Mouse (Mus musculus) cerebellum, adult 11-12 months (tissue): ENCODE measurements around the gene Six3.

Experiments used
- DNase-seq: peaks from one replicate; pipeline ENCODE4 v3.0.0; 2022

Six3 gene

GRCm38 (mm10) chr17:85626091-85626860 is 12.9 kb downstream of the Six3 start:
- no peak for DNase-seq

- DNase-seq: no peak
Observed at GRCm38 (mm10) chr17:85627751-85628150, 14.3 kb downstream of the Six3 start.

DNA sequence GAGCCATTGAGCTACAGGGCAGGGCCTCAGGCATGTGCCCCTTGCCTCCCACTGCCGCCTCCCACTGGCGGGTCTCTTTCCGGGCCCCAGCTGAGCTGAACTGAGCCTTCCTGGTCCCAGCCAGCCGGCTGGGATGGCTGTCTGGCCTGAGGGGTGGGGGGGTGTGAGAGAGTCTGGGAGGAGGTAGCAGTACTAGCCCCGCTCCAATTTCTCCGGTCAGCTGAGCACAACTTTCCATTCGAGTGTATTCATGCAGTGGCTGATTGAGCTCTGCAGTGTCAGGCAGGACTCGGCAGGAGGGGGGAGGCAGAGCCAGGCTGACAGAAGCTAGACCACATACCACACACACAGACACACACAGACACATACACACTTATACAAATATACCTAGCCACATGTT is 15.4 kb downstream of the Six3 start:
- no peak for DNase-seq

DNA sequence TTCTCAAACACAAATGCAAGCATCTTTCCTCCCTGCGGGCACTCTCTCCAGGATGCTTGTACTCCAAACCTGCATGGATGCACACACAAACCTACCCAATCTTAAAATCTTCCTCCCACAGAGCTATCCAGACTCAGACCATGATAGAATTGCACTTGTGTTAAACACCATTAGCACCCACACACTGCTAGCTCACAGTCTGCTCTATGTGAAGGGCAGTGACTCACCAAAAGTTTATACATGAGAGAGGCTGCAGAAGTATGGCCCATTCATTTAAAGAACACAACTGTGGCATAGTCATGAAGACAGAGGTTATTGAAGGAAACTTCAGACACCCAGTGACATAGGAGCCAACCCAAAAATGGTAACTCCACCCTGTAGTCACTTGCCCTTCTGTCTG is 16.0 kb downstream of the Six3 start:
- DNase-seq: no peak

DNA sequence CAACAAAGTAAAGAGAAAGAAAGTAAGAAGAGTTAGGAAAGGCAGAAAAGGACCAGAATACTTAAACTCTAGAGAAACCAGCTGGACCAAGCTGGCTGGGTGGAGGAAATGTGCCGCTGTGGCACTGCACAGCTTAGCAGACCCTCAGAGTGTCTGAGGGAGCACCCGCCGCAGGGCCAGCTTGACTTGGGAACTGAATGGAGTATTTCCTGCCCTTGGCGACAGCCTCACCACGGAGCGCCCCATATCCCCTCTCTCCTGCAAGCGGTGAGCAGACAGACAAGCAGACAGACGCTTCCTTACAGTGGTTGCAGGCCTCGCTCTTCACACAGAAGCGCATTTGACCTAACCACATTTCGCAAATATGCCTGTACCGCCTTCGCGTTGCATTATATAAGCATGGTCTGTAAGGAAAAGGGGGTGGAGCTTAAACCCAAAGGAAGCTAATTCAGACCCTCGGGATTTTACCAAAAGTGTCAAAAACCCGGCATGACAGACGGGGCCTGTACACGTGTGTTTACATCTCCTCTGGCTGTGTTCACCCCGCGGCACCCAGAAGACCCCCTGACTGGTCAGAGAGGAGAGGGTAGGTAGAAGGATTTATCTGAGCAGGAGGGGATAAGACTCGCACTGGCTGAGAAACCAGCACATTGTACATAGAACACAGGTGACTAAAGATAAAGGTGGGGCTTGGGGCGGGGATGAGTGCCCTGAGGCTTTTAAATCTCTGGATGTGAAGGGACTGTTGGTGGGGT is 17.1 kb downstream of the Six3 start:
- no peak for DNase-seq

- no peak for DNase-seq
Observed at GRCm38 (mm10) chr17:85631106-85631505, 17.7 kb downstream of the Six3 start.

DNA sequence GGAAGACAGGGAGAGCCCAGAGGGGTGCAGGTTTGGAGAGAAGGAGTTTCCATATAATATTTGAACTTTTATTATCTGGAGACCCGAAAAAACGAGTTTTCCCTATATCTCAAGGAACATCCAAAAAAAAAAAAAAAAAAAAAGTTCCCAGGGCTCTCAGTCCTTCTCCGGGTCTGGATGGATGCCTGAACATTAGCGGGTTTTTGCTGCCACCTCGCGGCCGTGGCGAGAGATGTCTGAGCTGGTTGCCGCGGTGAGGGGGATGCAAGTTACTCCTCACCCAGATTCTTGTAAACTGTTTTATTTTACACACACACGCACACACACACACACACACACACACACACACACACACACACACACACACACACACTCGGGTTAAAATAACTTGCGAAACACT is 20.2 kb downstream of the Six3 start:
- peak; percentile 65 for DNase-seq

DNA sequence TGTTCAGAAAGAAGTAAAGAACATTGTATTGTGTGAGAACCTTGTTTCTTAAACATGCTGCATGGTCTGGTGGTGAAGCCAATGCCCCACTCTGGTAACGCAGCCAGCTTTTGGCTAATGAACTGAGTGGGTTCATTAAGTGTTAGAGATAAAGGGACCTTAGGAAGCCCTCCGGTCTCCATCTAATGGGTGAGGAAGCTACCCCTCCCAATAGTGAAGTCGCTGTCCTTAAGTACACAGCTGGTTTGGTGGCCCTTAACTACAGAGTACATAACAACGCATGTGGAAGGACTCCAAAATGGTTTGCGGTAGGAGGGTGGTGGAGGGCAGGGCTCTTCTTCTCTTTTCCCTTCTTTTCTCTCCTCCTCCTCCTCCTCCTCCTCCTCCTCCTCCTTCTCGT is 24.5 kb downstream of the Six3 start:
- DNase-seq: no peak

- DNase-seq: no peak
Observed at GRCm38 (mm10) chr17:85645312-85645711, 31.9 kb downstream of the Six3 start.

DNA sequence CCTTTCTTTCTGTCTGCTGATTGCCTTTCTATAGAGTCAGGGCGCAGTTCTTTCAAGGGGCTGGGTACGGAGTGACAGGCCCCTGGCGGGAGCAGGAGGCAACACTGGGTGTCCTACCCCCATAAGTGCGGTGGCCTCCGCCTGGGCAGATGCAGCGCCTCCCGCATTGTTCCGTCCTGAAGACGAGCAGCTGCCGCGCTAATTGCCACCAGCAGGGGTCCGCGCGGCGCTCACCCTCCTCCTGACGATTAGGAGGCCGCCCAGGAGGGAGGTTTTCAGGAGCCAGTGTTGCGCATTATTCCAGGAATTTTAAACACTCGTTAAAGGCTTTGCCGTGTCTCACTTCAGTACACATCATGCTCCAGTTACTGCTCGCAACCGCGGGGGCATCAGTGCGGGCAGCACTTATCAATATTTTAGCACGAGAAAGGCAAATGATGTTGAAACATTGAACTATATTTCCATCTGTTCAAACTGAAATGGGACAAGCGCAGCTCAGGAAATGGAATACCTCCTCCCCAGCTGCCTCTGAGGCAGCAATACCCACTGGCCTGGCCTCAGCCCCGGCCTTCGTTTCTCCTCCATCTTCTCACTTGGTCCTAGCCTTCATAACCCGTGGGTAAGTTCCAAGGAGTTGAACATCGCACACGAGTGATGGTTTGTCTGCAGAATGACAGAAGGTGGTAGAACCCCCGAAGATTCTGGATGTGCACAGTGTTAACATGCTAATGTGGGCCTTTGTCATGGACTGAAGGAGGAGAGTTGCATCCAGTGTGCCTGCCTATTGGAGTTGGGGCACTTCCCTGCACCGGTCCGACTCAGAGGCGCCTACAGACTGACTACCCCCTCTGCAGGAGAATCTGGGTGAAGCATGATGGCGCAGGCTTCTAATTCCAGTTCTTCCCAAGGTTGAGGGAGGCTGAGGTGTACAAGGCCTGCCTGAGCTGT is 32.6 kb downstream of the Six3 start:
- no peak for DNase-seq

GRCm38 (mm10) chr17:85660016-85660415 is 46.6 kb downstream of the Six3 start:
- DNase-seq: peak; percentile 45

DNA sequence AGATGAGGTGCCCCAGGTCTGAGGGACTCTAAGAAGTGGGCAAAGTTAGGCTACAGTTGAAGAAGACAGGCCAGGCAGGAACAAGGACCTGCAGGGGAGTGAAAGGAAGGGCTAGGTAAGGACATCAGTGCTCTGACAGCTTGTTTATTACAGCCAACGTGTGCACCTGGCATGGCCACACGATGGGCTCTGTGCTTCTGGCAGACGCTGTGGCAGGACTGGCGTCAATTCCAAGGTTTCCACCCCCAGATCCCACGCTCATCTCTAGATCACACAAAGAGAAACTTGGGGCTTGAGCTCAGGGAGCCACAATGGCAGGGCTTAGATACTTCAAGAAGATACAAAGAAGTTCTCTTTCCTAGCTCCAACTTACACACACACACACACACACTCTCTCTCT is 48.1 kb downstream of the Six3 start:
- DNase-seq: peak; percentile 45

DNA sequence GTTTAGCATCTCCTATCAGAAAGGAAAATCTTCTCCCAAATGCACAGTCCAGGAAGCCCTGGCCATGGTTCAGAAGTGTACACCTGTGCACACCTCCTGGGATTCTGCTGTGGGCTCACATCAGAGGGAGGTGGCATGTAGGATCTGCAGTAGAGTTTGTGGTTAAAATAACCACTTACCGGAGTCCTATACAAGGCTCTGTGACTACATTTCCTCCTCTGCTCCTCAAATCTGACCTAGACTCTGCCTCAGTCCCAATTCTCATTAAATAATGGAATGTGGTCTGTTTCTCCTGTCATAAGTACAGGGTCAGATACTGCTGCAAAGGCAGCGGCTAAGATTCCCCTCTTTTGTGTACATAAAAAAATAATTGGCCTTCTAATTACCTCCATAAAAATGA is 50.8 kb downstream of the Six3 start:
- DNase-seq: no peak

GRCm38 (mm10) chr17:85664618-85665320 is 51.4 kb downstream of the Six3 start:
- DNase-seq: peak; percentile 60
